Mouse (Mus musculus): Measurements from ENCODE around the gene Mllt3. TPM values are rescaled to one million over a fixed set of nuclear protein-coding genes. Genes with fewer than 3 reads are reported as not detected.

The Mllt3 gene
- total and polyA plus RNA-seq, 2 experiments, result 0.62 to 2.6 TPM

DNA sequence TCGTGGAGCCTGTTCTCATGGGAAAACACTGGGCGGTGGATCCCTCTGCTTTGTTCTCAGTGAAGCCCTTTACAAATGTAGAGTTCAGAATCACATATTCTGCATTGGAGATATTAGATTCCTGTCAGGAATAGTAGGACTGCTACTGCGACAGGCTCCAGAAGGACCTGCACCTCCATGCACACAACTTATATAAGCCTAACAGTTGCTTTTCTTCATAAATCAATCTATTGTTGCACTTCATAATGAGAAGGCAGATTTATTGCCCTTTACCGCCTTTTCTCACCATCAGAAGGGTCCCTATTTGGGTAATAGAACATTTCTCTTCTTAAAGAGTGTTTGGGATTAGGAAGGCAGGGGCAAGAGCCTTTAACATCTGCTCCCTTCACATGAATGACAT is 231.0 kb downstream of the Mllt3 start:
- H3K27me3 ChIP-seq (ENCODE audit: control insufficient read depth, insufficient read depth, low read length), result no peaks in the 10 kb centered on the region
- no peak for TF ChIP-seq POLR2A (IDR thresholded peaks at IDR 0.05; ENCODE audit: extremely low read depth, insufficient read depth, low read length)
- TF ChIP-seq CTCF (IDR thresholded peaks at IDR 0.05; ENCODE audit: low read depth, low read length), result no peak
- WGBS, result 90% methylated on average over 4 of the region's 4 CpGs
- DNase-seq (ENCODE audit: extremely low read depth, low read depth, low spot score), result no peak
- H3K36me3 ChIP-seq (ENCODE audit: control insufficient read depth, insufficient read depth, low read length), result no peaks in the 10 kb centered on the region
- H3K79me2 ChIP-seq (ENCODE audit: control insufficient read depth, insufficient read depth, low read length), result no peaks in the 10 kb centered on the region
- no peak overlapping the region for H3K4me3 ChIP-seq (ENCODE audit: insufficient read depth, low read depth, low read length)
- no peak overlapping the region for H3K27ac ChIP-seq (replicated peaks; ENCODE audit: insufficient read depth, low read depth, low read length)
- no peaks in the 10 kb centered on the region; the same call in 1 of the 2 replicates for H3K4me1 ChIP-seq (ENCODE audit: control insufficient read depth, insufficient read depth, low read length)
- no peak overlapping the region for H3K9ac ChIP-seq (ENCODE audit: low read depth, low read length)

DNA sequence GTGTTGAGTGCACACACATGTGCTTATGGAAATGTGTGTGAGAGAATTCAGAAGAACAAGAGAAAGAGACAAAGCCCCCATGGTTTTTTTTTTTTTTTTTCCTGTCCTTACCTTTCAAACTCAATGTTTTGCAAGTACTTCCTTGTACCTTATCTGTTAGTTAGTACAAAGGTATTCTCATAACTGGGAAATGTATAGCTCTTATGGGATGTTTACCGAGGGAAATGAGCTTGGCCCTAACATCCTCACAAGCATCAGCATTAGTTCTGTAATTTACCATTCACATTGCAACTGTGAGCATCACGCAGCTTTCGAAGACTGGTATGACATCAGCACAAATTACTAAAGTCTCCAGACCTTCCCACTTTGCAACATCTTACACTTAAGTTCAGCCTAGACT is 231.8 kb downstream of the Mllt3 start:
- no peak overlapping the region for H3K4me3 ChIP-seq (ENCODE audit: insufficient read depth, low read depth, low read length)
- TF ChIP-seq POLR2A (IDR thresholded peaks at IDR 0.05; ENCODE audit: extremely low read depth, insufficient read depth, low read length) (no peak), CTCF (IDR thresholded peaks at IDR 0.05; ENCODE audit: low read depth, low read length) (no peak)
- 93% methylated on average over 3 of the region's 3 CpGs for WGBS
- no peaks in the 10 kb centered on the region for H3K79me2 ChIP-seq (ENCODE audit: control insufficient read depth, insufficient read depth, low read length)
- no peaks in the 10 kb centered on the region for H3K4me1 ChIP-seq (ENCODE audit: control insufficient read depth, insufficient read depth, low read length)
- no peaks in the 10 kb centered on the region for H3K36me3 ChIP-seq (ENCODE audit: control insufficient read depth, insufficient read depth, low read length)
- no peak overlapping the region for H3K27ac ChIP-seq (replicated peaks; ENCODE audit: insufficient read depth, low read depth, low read length)
- no peak for DNase-seq (ENCODE audit: extremely low read depth, low read depth, low spot score)
- H3K9ac ChIP-seq (ENCODE audit: low read depth, low read length), result no peak overlapping the region
- H3K27me3 ChIP-seq (ENCODE audit: control insufficient read depth, insufficient read depth, low read length), result no peaks in the 10 kb centered on the region

DNA sequence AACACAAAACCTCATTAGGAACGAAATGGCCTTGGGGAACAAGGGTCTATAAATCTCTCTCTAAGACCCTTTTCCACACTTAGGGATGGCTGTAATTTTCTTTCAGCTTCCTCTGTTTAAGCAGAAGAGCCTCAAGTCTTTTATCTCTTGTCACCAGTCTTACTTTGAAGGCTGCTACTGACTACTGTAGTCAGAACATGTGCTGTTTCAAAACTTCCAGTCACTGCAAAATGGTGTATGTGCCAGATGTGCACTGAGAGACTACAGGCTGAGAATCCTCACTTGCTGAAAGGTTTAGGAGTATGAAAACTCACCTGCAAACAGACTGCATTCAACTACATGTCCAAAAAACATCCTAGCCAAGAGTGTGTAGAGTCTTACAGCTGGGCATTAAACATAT is 232.9 kb downstream of the Mllt3 start:
- H3K9ac ChIP-seq (ENCODE audit: low read depth, low read length), result no peak overlapping the region
- WGBS, result 91% methylated on average over 1 of the region's 1 CpGs
- no peaks in the 10 kb centered on the region for H3K79me2 ChIP-seq (ENCODE audit: control insufficient read depth, insufficient read depth, low read length)
- H3K27ac ChIP-seq (replicated peaks; ENCODE audit: insufficient read depth, low read depth, low read length), result no peak overlapping the region
- no peak for TF ChIP-seq POLR2A (IDR thresholded peaks at IDR 0.05; ENCODE audit: extremely low read depth, insufficient read depth, low read length)
- TF ChIP-seq CTCF (IDR thresholded peaks at IDR 0.05; ENCODE audit: low read depth, low read length), result no peak
- no peaks in the 10 kb centered on the region for H3K27me3 ChIP-seq (ENCODE audit: control insufficient read depth, insufficient read depth, low read length)
- no peaks in the 10 kb centered on the region for H3K36me3 ChIP-seq (ENCODE audit: control insufficient read depth, insufficient read depth, low read length)
- no peak for DNase-seq (ENCODE audit: extremely low read depth, low read depth, low spot score)
- H3K4me3 ChIP-seq (ENCODE audit: insufficient read depth, low read depth, low read length), result no peak overlapping the region
- H3K4me1 ChIP-seq (ENCODE audit: control insufficient read depth, insufficient read depth, low read length), result no peaks in the 10 kb centered on the region

DNA sequence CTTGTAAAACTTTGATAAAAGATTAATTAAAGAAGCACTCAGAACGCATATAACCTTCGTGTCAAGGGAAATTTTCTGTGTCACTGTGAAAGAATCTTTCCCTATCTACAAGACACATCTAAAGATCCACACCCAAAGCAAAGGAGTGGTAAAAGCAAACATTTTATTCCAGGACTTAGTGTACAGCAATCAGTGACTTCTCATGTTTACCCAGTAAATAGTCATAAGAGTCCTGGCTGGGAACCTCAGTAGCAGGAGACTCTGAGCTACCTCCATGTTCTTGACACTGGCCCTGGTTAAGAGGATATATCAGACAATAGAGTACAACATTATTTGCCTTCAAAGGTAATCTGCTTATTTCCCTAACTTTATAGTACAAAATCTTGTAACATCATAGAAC is 233.7 kb downstream of the Mllt3 start:
- no peak for DNase-seq (ENCODE audit: extremely low read depth, low read depth, low spot score)
- H3K4me1 ChIP-seq (ENCODE audit: control insufficient read depth, insufficient read depth, low read length), result no peaks in the 10 kb centered on the region
- no peak overlapping the region for H3K9ac ChIP-seq (ENCODE audit: low read depth, low read length)
- H3K27me3 ChIP-seq (ENCODE audit: control insufficient read depth, insufficient read depth, low read length), result no peaks in the 10 kb centered on the region
- TF ChIP-seq POLR2A (IDR thresholded peaks at IDR 0.05; ENCODE audit: extremely low read depth, insufficient read depth, low read length) (no peak), CTCF (IDR thresholded peaks at IDR 0.05; ENCODE audit: low read depth, low read length) (no peak)
- H3K79me2 ChIP-seq (ENCODE audit: control insufficient read depth, insufficient read depth, low read length), result no peaks in the 10 kb centered on the region
- 60% methylated on average over 2 of the region's 2 CpGs for WGBS
- H3K4me3 ChIP-seq (ENCODE audit: insufficient read depth, low read depth, low read length), result no peak overlapping the region
- no peak overlapping the region for H3K27ac ChIP-seq (replicated peaks; ENCODE audit: insufficient read depth, low read depth, low read length)
- H3K36me3 ChIP-seq (ENCODE audit: control insufficient read depth, insufficient read depth, low read length), result no peaks in the 10 kb centered on the region

DNA sequence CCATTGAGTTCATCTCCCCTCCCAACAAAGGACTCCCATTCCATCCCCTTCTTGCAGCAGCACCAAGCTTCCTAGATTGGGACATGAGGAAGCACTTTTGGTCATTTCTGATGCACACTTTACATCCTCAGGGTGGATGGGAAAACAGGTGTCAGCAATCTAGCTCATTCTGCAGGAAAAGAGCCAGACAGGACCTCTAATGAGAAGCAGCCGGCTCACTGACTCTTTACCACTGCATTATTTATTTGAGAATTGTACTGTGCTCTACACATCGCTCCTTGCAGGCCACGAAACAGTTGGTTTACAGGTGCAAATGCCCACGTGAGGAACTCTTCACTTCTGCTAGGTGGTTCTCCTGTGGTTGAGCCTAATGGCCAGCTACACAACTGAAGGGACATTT is 237.9 kb downstream of the Mllt3 start:
- DNase-seq (ENCODE audit: extremely low read depth, low read depth, low spot score), result no peak
- Histone ChIP-seq H3K27ac (replicated peaks; ENCODE audit: insufficient read depth, low read depth, low read length) (no peak overlapping the region), H3K79me2 (ENCODE audit: control insufficient read depth, insufficient read depth, low read length) (no peaks in the 10 kb centered on the region), H3K4me1 (ENCODE audit: control insufficient read depth, insufficient read depth, low read length) (no peaks in the 10 kb centered on the region; the same call in 1 of the 2 replicates), H3K9ac (ENCODE audit: low read depth, low read length) (no peak overlapping the region), H3K36me3 (ENCODE audit: control insufficient read depth, insufficient read depth, low read length) (no peaks in the 10 kb centered on the region), H3K27me3 (ENCODE audit: control insufficient read depth, insufficient read depth, low read length) (no peaks in the 10 kb centered on the region), H3K4me3 (ENCODE audit: insufficient read depth, low read depth, low read length) (no peak overlapping the region)
- 96% methylated on average over 4 of the region's 4 CpGs for WGBS
- TF ChIP-seq CTCF (IDR thresholded peaks at IDR 0.05; ENCODE audit: low read depth, low read length) (no peak), POLR2A (IDR thresholded peaks at IDR 0.05; ENCODE audit: extremely low read depth, insufficient read depth, low read length) (no peak)

DNA sequence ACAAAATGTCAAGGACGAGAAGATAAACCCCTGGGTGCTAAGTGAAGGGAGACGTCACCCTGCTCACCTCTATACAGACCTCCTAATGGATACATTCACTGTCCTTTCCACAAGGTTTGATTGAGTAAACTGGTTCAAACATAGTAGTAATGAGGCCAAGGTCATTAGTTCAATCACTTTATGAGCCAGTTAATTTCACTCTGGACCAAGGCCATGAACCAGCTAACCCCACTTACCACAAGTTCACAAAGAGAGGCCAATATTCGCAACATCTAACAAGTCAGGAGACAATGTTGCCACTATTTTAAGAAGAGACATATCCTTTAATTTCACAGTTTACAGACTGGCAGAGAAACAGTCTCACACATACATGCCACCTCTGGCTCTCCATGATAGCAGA is 238.9 kb downstream of the Mllt3 start:
- no peaks in the 10 kb centered on the region for H3K27me3 ChIP-seq (ENCODE audit: control insufficient read depth, insufficient read depth, low read length)

More for the DNA sequence above, 238.9 kb downstream of the Mllt3 start:
- 31% methylated on average over 3 of the region's 3 CpGs for WGBS
- Histone ChIP-seq H3K27ac (replicated peaks; ENCODE audit: insufficient read depth, low read depth, low read length) (no peak overlapping the region), H3K36me3 (ENCODE audit: control insufficient read depth, insufficient read depth, low read length) (no peaks in the 10 kb centered on the region), H3K9ac (ENCODE audit: low read depth, low read length) (no peak overlapping the region), H3K79me2 (ENCODE audit: control insufficient read depth, insufficient read depth, low read length) (no peaks in the 10 kb centered on the region), H3K4me1 (ENCODE audit: control insufficient read depth, insufficient read depth, low read length) (no peaks in the 10 kb centered on the region; the same call in 1 of the 2 replicates), H3K4me3 (ENCODE audit: insufficient read depth, low read depth, low read length) (no peak overlapping the region)
- DNase-seq (ENCODE audit: extremely low read depth, low read depth, low spot score), result peak; percentile 72
- no peak for TF ChIP-seq CTCF (IDR thresholded peaks at IDR 0.05; ENCODE audit: low read depth, low read length)
- TF ChIP-seq POLR2A (IDR thresholded peaks at IDR 0.05; ENCODE audit: extremely low read depth, insufficient read depth, low read length), result no peak

Measured in liver, adult 2 months (tissue).